Mouse (Mus musculus) limb, embryonic 11.5 days (tissue): Measurements from ENCODE around the gene Pigu. TPM values are rescaled to one million over a fixed set of nuclear protein-coding genes. Genes with fewer than 3 reads are reported as not detected.

Experiments
- ATAC-seq: fragments of 200-750 bp; cut with Nextera tagmentation; 2 replicates; pipeline ENCODE4 v1.8.0; 2017; ENCODE audit warnings: low read depth; ENCODE audit not compliant: insufficient number of reproducible peaks, low FRiP score, low TSS enrichment
- DNase-seq: peaks from one replicate; pipeline ENCODE4 v3.0.0-alpha.2; 2015; ENCODE audit warnings: low spot score
- H3K27ac ChIP-seq: fragments of 300-500 bp; sonication (generic); replicated peaks from 2 replicates; pipeline ENCODE4 v1.5.1; 2014; ENCODE audit warnings: low read depth, mild to moderate bottlenecking, low read length
- H3K27me3 ChIP-seq: fragments of 300-500 bp; sonication (generic); 2 replicates; pipeline ENCODE4 v1.6.1; 2014; ENCODE audit warnings: mild to moderate bottlenecking, low read length, mixed read lengths; ENCODE audit not compliant: control insufficient read depth, insufficient read depth
- H3K36me3 ChIP-seq: fragments of 300-500 bp; sonication (generic); 2 replicates; pipeline ENCODE4 v1.6.1; 2014; ENCODE audit warnings: mild to moderate bottlenecking, low read length, moderate library complexity, mixed read lengths; ENCODE audit not compliant: control insufficient read depth, insufficient read depth
- H3K4me1 ChIP-seq: fragments of 300-500 bp; sonication (generic); 2 replicates; pipeline ENCODE4 v1.6.1; 2014; ENCODE audit warnings: low read length, mixed read lengths; ENCODE audit not compliant: control insufficient read depth, insufficient read depth
- H3K4me2 ChIP-seq: fragments of 300-500 bp; sonication (generic); 2 replicates; pipeline ENCODE4 v1.6.1; 2014; ENCODE audit warnings: low read depth, mild to moderate bottlenecking, moderate library complexity; ENCODE audit not compliant: severe bottlenecking
- H3K4me3 ChIP-seq: fragments of 300-500 bp; sonication (generic); 2 replicates; pipeline ENCODE4 v1.5.1; 2014; ENCODE audit warnings: low read depth, low read length
- H3K9ac ChIP-seq: fragments of 300-500 bp; sonication (generic); 2 replicates; pipeline ENCODE4 v1.6.1; 2014; ENCODE audit warnings: mild to moderate bottlenecking, low read length
- H3K9me3 ChIP-seq: fragments of 300-500 bp; sonication (generic); 2 replicates; pipeline ENCODE4 v1.6.1; 2016; ENCODE audit warnings: low read length; ENCODE audit not compliant: control insufficient read depth
- WGBS: fragments of 180-500 bp; shearing (Covaris S2); extraction: QIAGEN DNeasy Blood & Tissue Kit; methylation state at CpG from one replicate; pipeline ENCODE4 v1.1.7; 2014; 5-methylcytosine and 5-hydroxymethylcytosine counted together
- polyA plus RNA-seq: library from polyadenylated mRNA; unstranded; fragments of >200 nt; fragmentation: Nextera tagmentation; extraction: Ambion mirVana; gene quantifications from 2 replicates; pipeline ENCODE4 v1.2.1, GENCODE M21; 2014

Gene Pigu
- polyA plus RNA-seq, 1 experiment from 2014 or later, result 56.0 TPM

DNA sequence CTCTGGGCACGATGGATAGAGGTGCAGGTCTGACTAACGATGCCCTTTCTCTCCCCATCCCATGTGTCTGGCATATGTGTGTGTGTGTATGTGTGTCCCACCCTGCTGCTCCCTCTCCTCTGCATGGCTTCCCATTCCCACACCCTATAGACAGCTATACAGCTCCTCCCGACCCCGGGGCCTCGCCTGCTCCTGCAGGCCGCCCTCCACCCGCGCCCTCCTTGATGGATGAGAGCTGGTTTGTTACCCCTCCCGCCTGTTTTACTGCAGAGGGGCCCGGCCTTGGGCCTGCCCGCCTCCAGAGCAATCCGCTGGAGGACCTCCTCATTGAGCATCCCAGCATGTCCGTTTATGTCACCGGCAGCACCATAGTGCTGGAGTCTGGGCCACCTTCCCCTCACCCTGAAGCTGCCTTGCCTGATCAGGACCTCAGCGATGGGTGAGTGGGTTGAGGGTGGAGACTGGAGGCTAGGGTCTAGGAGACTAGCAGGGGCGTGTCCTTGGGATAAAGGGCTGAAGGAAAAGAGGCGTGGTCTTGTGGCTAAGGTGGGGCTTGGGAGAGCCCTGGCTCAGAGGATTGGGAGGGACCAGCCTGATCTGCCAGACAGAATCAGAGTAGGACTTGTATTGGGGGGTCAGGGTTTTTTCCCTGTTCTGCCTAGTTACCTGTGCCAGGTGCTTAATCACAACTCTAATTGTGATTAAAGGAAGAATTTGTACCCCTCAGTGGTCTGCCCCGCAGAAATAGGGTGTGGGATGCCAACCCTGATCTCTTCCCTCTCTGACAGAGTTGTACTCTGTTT is 28.7 kb upstream of the Pigu start:
- DNase-seq (peak; percentile 25), ATAC-seq (no peak)
- Histone ChIP-seq H3K27ac (no peak overlapping the region), H3K9me3 (no peaks in the 10 kb centered on the region), H3K4me2 (no peak overlapping the region), H3K36me3 (no peaks in the 10 kb centered on the region), H3K27me3 (0 out of 2 replicates have a peak, but pooled peaks cover 2% of the 10 kb centered on the region), H3K4me1 (no peaks in the 10 kb centered on the region), H3K9ac (no peak overlapping the region), H3K4me3 (no peak overlapping the region)
- 46% methylated on average over 18 of the region's 18 CpGs for WGBS

DNA sequence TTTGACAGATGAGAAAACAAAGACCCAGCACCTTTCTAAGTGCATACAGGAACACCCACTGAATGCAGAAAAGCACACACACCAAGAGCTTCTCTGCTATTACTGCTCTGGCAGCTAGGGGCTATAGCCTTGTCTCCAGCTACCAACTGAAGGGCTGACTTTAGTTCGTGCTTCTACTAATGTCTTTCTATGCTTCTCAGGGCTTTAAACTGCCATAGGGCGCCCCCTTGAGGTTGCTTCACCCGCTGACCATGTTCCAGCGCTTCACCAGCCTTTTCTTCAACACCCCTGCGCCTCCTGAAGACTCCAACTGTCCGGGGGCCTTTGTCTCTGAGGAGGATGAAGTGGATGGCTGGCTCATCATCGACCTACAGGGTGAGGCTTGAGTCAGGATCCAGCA is 27.9 kb upstream of the Pigu start:
- Histone ChIP-seq H3K9ac (no peak overlapping the region), H3K9me3 (no peaks in the 10 kb centered on the region), H3K27ac (no peak overlapping the region), H3K36me3 (no peaks in the 10 kb centered on the region), H3K27me3 (peaks cover 9% of the 10 kb centered on the region; the same call in 1 of the 2 replicates), H3K4me2 (no peak overlapping the region), H3K4me1 (no peaks in the 10 kb centered on the region), H3K4me3 (no peak overlapping the region)
- 27% methylated on average over 7 of the region's 7 CpGs for WGBS
- ATAC-seq, result no peak
- peak; percentile 81 for DNase-seq

DNA sequence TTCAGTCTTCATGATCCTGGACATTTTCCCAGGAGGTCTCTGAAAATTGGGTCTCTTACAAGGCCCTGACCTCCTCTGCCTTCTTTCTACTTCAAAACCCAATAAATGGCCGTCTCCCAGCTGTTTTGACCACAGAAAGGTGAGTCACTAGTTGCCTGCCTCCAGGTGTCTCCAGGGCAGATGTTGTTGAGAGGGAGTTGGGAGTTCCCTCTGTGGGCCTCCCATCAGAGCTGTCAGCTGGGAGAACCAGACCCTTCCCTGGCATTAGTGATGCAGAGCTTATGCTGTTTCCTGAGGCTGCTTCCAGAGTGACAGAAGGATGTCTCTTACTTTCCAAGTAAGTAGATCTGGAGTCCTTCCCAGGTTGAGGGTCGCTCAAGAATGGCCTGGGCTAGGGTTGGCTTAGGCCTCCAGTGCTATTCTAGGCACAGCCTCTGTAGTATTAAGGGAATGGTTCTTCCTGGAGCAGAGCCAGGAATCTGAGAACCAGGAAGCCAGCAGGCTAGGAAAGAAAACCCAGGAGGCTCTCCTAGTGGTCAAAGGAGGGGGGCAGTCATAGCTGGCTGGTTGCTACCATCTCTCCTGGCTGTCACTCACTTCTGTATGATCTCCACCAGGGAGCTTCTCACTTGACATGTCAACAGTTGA is 25.7 kb upstream of the Pigu start:
- Histone ChIP-seq H3K36me3 (no peaks in the 10 kb centered on the region), H3K4me2 (no peak overlapping the region; the same call in 1 of the 2 replicates), H3K27me3 (peaks cover 10% of the 10 kb centered on the region; the same call in 1 of the 2 replicates), H3K4me1 (no peaks in the 10 kb centered on the region), H3K27ac (no peak overlapping the region), H3K9me3 (no peaks in the 10 kb centered on the region), H3K4me3 (no peak overlapping the region), H3K9ac (no peak overlapping the region)
- WGBS, result 80% methylated on average over 2 of the region's 2 CpGs
- no peak for ATAC-seq
- DNase-seq, result no peak

DNA sequence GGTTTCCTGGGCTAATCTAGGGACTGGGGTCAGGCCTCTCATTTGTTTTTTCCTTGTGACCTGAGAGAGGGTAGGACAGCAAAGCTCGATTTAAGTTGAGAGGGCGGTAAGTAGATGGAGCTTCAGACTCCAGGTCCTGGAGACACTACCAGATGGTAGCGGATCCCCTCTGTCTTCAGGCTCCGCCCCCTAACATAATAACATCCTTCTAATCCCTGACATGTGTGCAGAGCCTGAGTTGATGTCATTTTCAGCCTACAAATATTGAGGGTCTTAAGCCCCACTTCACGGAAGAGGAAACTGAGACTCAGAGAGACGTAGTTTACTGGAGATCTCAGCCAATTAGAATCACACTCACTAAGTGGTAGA is 25.1 kb upstream of the Pigu start:
- DNase-seq (no peak), ATAC-seq (no peak; the same call in 1 of the 2 replicates)
- Histone ChIP-seq H3K4me2 (peak overlapping the region; percentile 80), H3K4me1 (no peaks in the 10 kb centered on the region), H3K4me3 (peak overlapping the region; percentile 87), H3K9me3 (no peaks in the 10 kb centered on the region), H3K36me3 (no peaks in the 10 kb centered on the region), H3K27ac (no peak overlapping the region; the same call in 1 of the 2 replicates), H3K9ac (peak overlapping the region; percentile 94), H3K27me3 (peaks cover 10% of the 10 kb centered on the region; the same call in 1 of the 2 replicates)
- WGBS, result 25% methylated on average over 6 of the region's 6 CpGs

GRCm38 (mm10) chr2:155381643-155382331 is 24.6 kb upstream of the Pigu start:
- H3K27me3 ChIP-seq, result peaks cover 10% of the 10 kb centered on the region; the same call in 1 of the 2 replicates
- peak overlapping the region; percentile 94 for H3K9ac ChIP-seq
- no peaks in the 10 kb centered on the region for H3K4me1 ChIP-seq
- peak overlapping the region; percentile 89 for H3K27ac ChIP-seq
- peak; percentile 89 for ATAC-seq
- peak overlapping the region; percentile 80 for H3K4me2 ChIP-seq
- H3K9me3 ChIP-seq, result no peaks in the 10 kb centered on the region
- DNase-seq, result peak; percentile 98
- WGBS, result under 1% methylated on average over 68 of the region's 68 CpGs
- H3K4me3 ChIP-seq, result peak overlapping the region; percentile 87
- no peaks in the 10 kb centered on the region for H3K36me3 ChIP-seq

DNA sequence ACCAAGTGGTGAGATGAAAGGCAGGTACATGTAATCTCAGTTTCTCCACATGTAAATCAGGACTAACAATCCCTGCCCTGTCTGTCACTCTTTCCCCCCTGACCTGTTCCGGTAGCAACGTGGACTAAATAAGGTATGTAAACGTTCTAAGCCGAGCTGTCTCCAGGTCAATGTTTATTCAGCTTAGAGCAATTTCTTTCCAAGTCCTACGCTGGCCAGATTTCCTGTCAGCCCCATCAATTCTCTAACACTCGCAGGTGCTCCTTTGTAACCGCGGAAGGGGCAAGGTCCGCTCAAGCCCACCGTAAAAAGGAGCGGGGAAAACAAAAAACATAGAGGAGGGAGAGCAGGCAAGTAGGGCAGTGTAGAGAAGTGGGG is 23.8 kb upstream of the Pigu start:
- Histone ChIP-seq H3K27ac (no peak overlapping the region), H3K9ac (peak overlapping the region; percentile 94), H3K9me3 (no peaks in the 10 kb centered on the region), H3K4me2 (peak overlapping the region; percentile 80), H3K4me3 (peak overlapping the region; percentile 87), H3K27me3 (peaks cover 10% of the 10 kb centered on the region; the same call in 1 of the 2 replicates), H3K4me1 (no peaks in the 10 kb centered on the region), H3K36me3 (no peaks in the 10 kb centered on the region)
- WGBS, result 3% methylated on average over 11 of the region's 11 CpGs
- ATAC-seq, result no peak
- peak; percentile 23 for DNase-seq

- peak within 1 kb of the TSS; percentile 94 for H3K9ac ChIP-seq
- peak within 1 kb of the TSS; percentile 89 for H3K27ac ChIP-seq
- no peaks in the 10 kb centered on the region for H3K4me1 ChIP-seq
- peak within 1 kb of the TSS; percentile 87 for H3K4me3 ChIP-seq
- H3K36me3 ChIP-seq, result no peaks in the 10 kb centered on the region
- 51% methylated on average over 8 of the region's 8 CpGs for WGBS
- ATAC-seq (no peak), DNase-seq (no peak)
- no peaks in the 10 kb centered on the region for H3K9me3 ChIP-seq
- H3K27me3 ChIP-seq, result peaks cover 10% of the 10 kb centered on the region; the same call in 1 of the 2 replicates
- peak within 1 kb of the TSS; percentile 80 for H3K4me2 ChIP-seq
These were observed 23.2 kb upstream of the Pigu start, which contains the start of gene Trp53inp2 for GRCm38 (mm10) chr2:155380261-155381059. Trp53inp2 (plus strand) TSS chr2:155381059.
